Mouse (Mus musculus) heart, postnatal 0 days (tissue): ENCODE results near the gene Trh.

Experiments
- CTCF ChIP-seq: IDR thresholded peaks from 2 replicates; pipeline ENCODE4 v1.5.1; 2016; ENCODE audit warnings: antibody characterized with exemption, control low read depth, low read depth
- EP300 ChIP-seq: IDR thresholded peaks from 2 replicates; pipeline ENCODE4 v1.6.1; 2016; ENCODE audit warnings: antibody characterized with exemption, low read depth

DNA sequence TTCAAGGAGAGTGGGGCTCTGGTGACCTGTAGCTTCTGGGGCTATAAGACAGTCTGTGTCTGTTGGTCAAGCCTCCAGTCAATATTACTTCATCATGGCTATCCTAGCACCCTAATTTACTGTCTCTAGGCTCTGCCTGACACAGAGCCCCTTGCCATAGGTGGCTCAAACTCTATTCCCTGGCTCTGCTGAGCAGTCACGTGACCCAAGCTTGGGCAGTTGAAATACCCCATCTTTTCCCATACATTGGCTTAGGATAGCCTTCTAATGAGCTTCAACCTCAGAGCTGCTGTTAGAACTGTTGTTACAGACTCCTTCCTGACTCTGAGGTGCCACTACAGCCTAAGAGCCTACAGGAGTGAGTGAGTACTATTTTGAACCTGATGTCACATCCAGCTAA lies 23.6 kb upstream of the Trh start:
- TF ChIP-seq CTCF (no peak), EP300 (no peak)
